Mouse (Mus musculus): ENCODE measurements around the gene Olfr765. TPM values are rescaled to one million over a fixed set of nuclear protein-coding genes. Genes with fewer than 3 reads are reported as not detected.
"Not testable (repeated sequence)": the region's sequence is repeated elsewhere in the genome, so short reads cannot be mapped to it uniquely, and the experiment has no call there.

The Olfr765 gene
- polyA plus RNA-seq, 1 experiment from 2014 or later, result not detected

- no peak for DNase-seq (ENCODE audit: low spot score)
- H3K27me3 ChIP-seq (ENCODE audit: control insufficient read depth, insufficient read depth, low read length), result no peaks in the 10 kb centered on the region
- no peak overlapping the region for H3K27ac ChIP-seq (replicated peaks; ENCODE audit: low read depth, low read length)
- H3K9ac ChIP-seq (replicated peaks; ENCODE audit: low read length), result no peak overlapping the region
- no peak for ATAC-seq (replicated peaks; ENCODE audit: insufficient number of reproducible peaks, low FRiP score, low TSS enrichment, low read depth)
- no peaks in the 10 kb centered on the region for H3K36me3 ChIP-seq (replicated peaks; ENCODE audit: control insufficient read depth, insufficient read depth, low read depth, low read length)
- no peaks in the 10 kb centered on the region for H3K4me1 ChIP-seq (ENCODE audit: control insufficient read depth, insufficient read depth, low read length)
- no peak overlapping the region for H3K4me2 ChIP-seq (ENCODE audit: low read depth, low read length)
- no peaks in the 10 kb centered on the region for H3K9me3 ChIP-seq (replicated peaks; ENCODE audit: control insufficient read depth, low read length)
- no peak overlapping the region for H3K4me3 ChIP-seq (ENCODE audit: low read depth, low read length)
Observed at GRCm38 (mm10) chr10:129014477-129014876, 35.3 kb downstream of the Olfr765 start.

- H3K27me3 ChIP-seq (ENCODE audit: control insufficient read depth, insufficient read depth, low read length); H3K4me3 ChIP-seq (ENCODE audit: low read depth, low read length); H3K4me2 ChIP-seq (ENCODE audit: low read depth, low read length); H3K9ac ChIP-seq (replicated peaks; ENCODE audit: low read length); H3K36me3 ChIP-seq (replicated peaks; ENCODE audit: control insufficient read depth, insufficient read depth, low read depth, low read length); H3K4me1 ChIP-seq (ENCODE audit: control insufficient read depth, insufficient read depth, low read length); H3K9me3 ChIP-seq (replicated peaks; ENCODE audit: control insufficient read depth, low read length); H3K27ac ChIP-seq (replicated peaks; ENCODE audit: low read depth, low read length); DNase-seq (ENCODE audit: low spot score): not testable (repeated sequence)
- 43% methylated on average over 1 of the region's 5 CpGs for WGBS
- ATAC-seq (replicated peaks; ENCODE audit: insufficient number of reproducible peaks, low FRiP score, low TSS enrichment, low read depth), result 0 out of 2 replicates have a peak, but pooled peaks have one; percentile 25
Observed at GRCm38 (mm10) chr10:129011511-129011910, 38.3 kb downstream of the Olfr765 start.

- no peaks in the 10 kb centered on the region for H3K27me3 ChIP-seq (ENCODE audit: control insufficient read depth, insufficient read depth, low read length)
- WGBS, result 68% methylated on average over 2 of the region's 2 CpGs
- DNase-seq (ENCODE audit: low spot score) (no peak), ATAC-seq (replicated peaks; ENCODE audit: insufficient number of reproducible peaks, low FRiP score, low TSS enrichment, low read depth) (no peak)
- H3K9me3 ChIP-seq (replicated peaks; ENCODE audit: control insufficient read depth, low read length), result no peaks in the 10 kb centered on the region
- no peaks in the 10 kb centered on the region for H3K4me1 ChIP-seq (ENCODE audit: control insufficient read depth, insufficient read depth, low read length)
- H3K36me3 ChIP-seq (replicated peaks; ENCODE audit: control insufficient read depth, insufficient read depth, low read depth, low read length), result no peaks in the 10 kb centered on the region
- H3K27ac ChIP-seq (replicated peaks; ENCODE audit: low read depth, low read length), result no peak within 1 kb of the TSS
- no peak within 1 kb of the TSS for H3K4me3 ChIP-seq (ENCODE audit: low read depth, low read length)
- H3K9ac ChIP-seq (replicated peaks; ENCODE audit: low read length), result no peak within 1 kb of the TSS
- no peak within 1 kb of the TSS for H3K4me2 ChIP-seq (ENCODE audit: low read depth, low read length)
Observed at GRCm38 (mm10) chr10:129010288-129010841, 39.4 kb downstream of the Olfr765 start, which contains the start of gene Olfr763. TSS of gene Olfr763 (plus strand) at chr10:129010791.

- DNase-seq (ENCODE audit: low spot score), result no peak
- Histone ChIP-seq H3K9me3 (replicated peaks; ENCODE audit: control insufficient read depth, low read length) (no peaks in the 10 kb centered on the region), H3K4me3 (ENCODE audit: low read depth, low read length) (no peak overlapping the region), H3K27me3 (ENCODE audit: control insufficient read depth, insufficient read depth, low read length) (no peaks in the 10 kb centered on the region), H3K9ac (replicated peaks; ENCODE audit: low read length) (no peak overlapping the region), H3K4me2 (ENCODE audit: low read depth, low read length) (no peak overlapping the region), H3K27ac (replicated peaks; ENCODE audit: low read depth, low read length) (no peak overlapping the region), H3K36me3 (replicated peaks; ENCODE audit: control insufficient read depth, insufficient read depth, low read depth, low read length) (no peaks in the 10 kb centered on the region), H3K4me1 (ENCODE audit: control insufficient read depth, insufficient read depth, low read length) (no peaks in the 10 kb centered on the region)
- no peak for ATAC-seq (replicated peaks; ENCODE audit: insufficient number of reproducible peaks, low FRiP score, low TSS enrichment, low read depth)
- 78% methylated on average over 14 of the region's 14 CpGs for WGBS
Observed at GRCm38 (mm10) chr10:129004032-129004920, 45.5 kb downstream of the Olfr765 start.

- Histone ChIP-seq H3K4me2 (ENCODE audit: low read depth, low read length) (no peak overlapping the region), H3K36me3 (replicated peaks; ENCODE audit: control insufficient read depth, insufficient read depth, low read depth, low read length) (no peaks in the 10 kb centered on the region), H3K27me3 (ENCODE audit: control insufficient read depth, insufficient read depth, low read length) (no peaks in the 10 kb centered on the region), H3K4me1 (ENCODE audit: control insufficient read depth, insufficient read depth, low read length) (no peaks in the 10 kb centered on the region), H3K9ac (replicated peaks; ENCODE audit: low read length) (no peak overlapping the region), H3K4me3 (ENCODE audit: low read depth, low read length) (no peak overlapping the region), H3K9me3 (replicated peaks; ENCODE audit: control insufficient read depth, low read length) (no peaks in the 10 kb centered on the region), H3K27ac (replicated peaks; ENCODE audit: low read depth, low read length) (no peak overlapping the region)
- WGBS, result 75% methylated on average over 4 of the region's 4 CpGs
- ATAC-seq (replicated peaks; ENCODE audit: insufficient number of reproducible peaks, low FRiP score, low TSS enrichment, low read depth) (0 out of 2 replicates have a peak, but pooled peaks have one; percentile 48), DNase-seq (ENCODE audit: low spot score) (no peak)
Observed at GRCm38 (mm10) chr10:128996523-128997040, 53.2 kb downstream of the Olfr765 start.

GRCm38 (mm10) chr10:128995796-128996195 is 54.0 kb downstream of the Olfr765 start:
- H3K4me3 ChIP-seq (ENCODE audit: low read depth, low read length), result no peak overlapping the region
- no peaks in the 10 kb centered on the region for H3K4me1 ChIP-seq (ENCODE audit: control insufficient read depth, insufficient read depth, low read length)
- H3K36me3 ChIP-seq (replicated peaks; ENCODE audit: control insufficient read depth, insufficient read depth, low read depth, low read length), result no peaks in the 10 kb centered on the region
- 86% methylated on average over 1 of the region's 1 CpGs for whole genome bisulfite sequencing
- no peaks in the 10 kb centered on the region for H3K27me3 ChIP-seq (ENCODE audit: control insufficient read depth, insufficient read depth, low read length)
- no peak overlapping the region for H3K4me2 ChIP-seq (ENCODE audit: low read depth, low read length)
- ATAC-seq (replicated peaks; ENCODE audit: insufficient number of reproducible peaks, low FRiP score, low TSS enrichment, low read depth) (no peak), DNase-seq (ENCODE audit: low spot score) (no peak)
- H3K9me3 ChIP-seq (replicated peaks; ENCODE audit: control insufficient read depth, low read length), result no peaks in the 10 kb centered on the region
- no peak overlapping the region for H3K9ac ChIP-seq (replicated peaks; ENCODE audit: low read length)
- H3K27ac ChIP-seq (replicated peaks; ENCODE audit: low read depth, low read length), result no peak overlapping the region

Other genes with a start within 250 kb of the Olfr765 start
- gene Dnajc14, start 245.9 kb downstream of the Olfr765 start, polyA plus RNA-seq (2014; fragmentation: Nextera tagmentation; extraction: Ambion mirVana), result 33.8 and 35.0 TPM in 2 replicates
- 14.2 and 14.8 TPM in 2 replicates for gene Tmem198b, start 245.6 kb downstream of the Olfr765 start, polyA plus RNA-seq (2014; fragmentation: Nextera tagmentation; extraction: Ambion mirVana)
- 279 and 318 TPM in 2 replicates for gene Sarnp, start 232.7 kb downstream of the Olfr765 start, polyA plus RNA-seq (2014; fragmentation: Nextera tagmentation; extraction: Ambion mirVana)
- 47.7 and 48.0 TPM in 2 replicates for gene Ormdl2, start 228.4 kb downstream of the Olfr765 start, polyA plus RNA-seq (2014; fragmentation: Nextera tagmentation; extraction: Ambion mirVana)
- gene Gdf11, start 158.3 kb downstream of the Olfr765 start, polyA plus RNA-seq (2014; fragmentation: Nextera tagmentation; extraction: Ambion mirVana), result 10.5 and 10.9 TPM in 2 replicates
- gene Cd63, start 149.0 kb downstream of the Olfr765 start, polyA plus RNA-seq (2014; fragmentation: Nextera tagmentation; extraction: Ambion mirVana), result 324 and 334 TPM in 2 replicates
- 9.2 and 11.4 TPM in 2 replicates for gene Rdh5, start 127.1 kb downstream of the Olfr765 start, polyA plus RNA-seq (2014; fragmentation: Nextera tagmentation; extraction: Ambion mirVana)
- gene Bloc1s1, start 126.0 kb downstream of the Olfr765 start, polyA plus RNA-seq (2014; fragmentation: Nextera tagmentation; extraction: Ambion mirVana), result 196 and 213 TPM in 2 replicates
- gene Itga7, start 116.2 kb downstream of the Olfr765 start, polyA plus RNA-seq (2014; fragmentation: Nextera tagmentation; extraction: Ambion mirVana), result 2.3 and 2.7 TPM in 2 replicates
- not detected in 2 replicates for gene Mettl7b, start 89.0 kb downstream of the Olfr765 start, polyA plus RNA-seq (2014; fragmentation: Nextera tagmentation; extraction: Ambion mirVana)
- not detected in 2 replicates for gene Olfr9, start 60.6 kb downstream of the Olfr765 start, polyA plus RNA-seq (2014; fragmentation: Nextera tagmentation; extraction: Ambion mirVana)
- not detected in 2 replicates for gene Olfr763, start 39.2 kb downstream of the Olfr765 start, polyA plus RNA-seq (2014; fragmentation: Nextera tagmentation; extraction: Ambion mirVana)
- not detected in 2 replicates for gene Olfr764-ps1, start 10.1 kb downstream of the Olfr765 start, polyA plus RNA-seq (2014; fragmentation: Nextera tagmentation; extraction: Ambion mirVana)
- not detected in 2 replicates for gene Olfr766-ps1, start 19.0 kb upstream of the Olfr765 start, polyA plus RNA-seq (2014; fragmentation: Nextera tagmentation; extraction: Ambion mirVana)
- gene Olfr767, start 32.9 kb upstream of the Olfr765 start, polyA plus RNA-seq (2014; fragmentation: Nextera tagmentation; extraction: Ambion mirVana), result not detected in 2 replicates
- not detected in 2 replicates for gene Olfr768, start 49.4 kb upstream of the Olfr765 start, polyA plus RNA-seq (2014; fragmentation: Nextera tagmentation; extraction: Ambion mirVana)
- gene Olfr769, start 67.9 kb upstream of the Olfr765 start, polyA plus RNA-seq (2014; fragmentation: Nextera tagmentation; extraction: Ambion mirVana), result not detected in 2 replicates
- gene Olfr770, start 89.0 kb upstream of the Olfr765 start, polyA plus RNA-seq (2014; fragmentation: Nextera tagmentation; extraction: Ambion mirVana), result not detected in 2 replicates
- not detected in 2 replicates for gene Olfr771, start 114.8 kb upstream of the Olfr765 start, polyA plus RNA-seq (2014; fragmentation: Nextera tagmentation; extraction: Ambion mirVana)
- not detected in 2 replicates for gene Olfr772, start 127.9 kb upstream of the Olfr765 start, polyA plus RNA-seq (2014; fragmentation: Nextera tagmentation; extraction: Ambion mirVana)
- not detected in 2 replicates for gene Olfr773, start 137.4 kb upstream of the Olfr765 start, polyA plus RNA-seq (2014; fragmentation: Nextera tagmentation; extraction: Ambion mirVana)
- gene Olfr774, start 186.2 kb upstream of the Olfr765 start, polyA plus RNA-seq (2014; fragmentation: Nextera tagmentation; extraction: Ambion mirVana), result not detected in 2 replicates
- gene Olfr775, start 198.4 kb upstream of the Olfr765 start, polyA plus RNA-seq (2014; fragmentation: Nextera tagmentation; extraction: Ambion mirVana), result not detected in 2 replicates
- gene Olfr776, start 209.1 kb upstream of the Olfr765 start, polyA plus RNA-seq (2014; fragmentation: Nextera tagmentation; extraction: Ambion mirVana), result not detected in 2 replicates
- not detected in 2 replicates for gene Olfr777, start 221.5 kb upstream of the Olfr765 start, polyA plus RNA-seq (2014; fragmentation: Nextera tagmentation; extraction: Ambion mirVana)